Mouse (Mus musculus) thymus, adult 2 months (tissue): ENCODE results near the gene Hspa2. TPM values are rescaled to one million over a fixed set of nuclear protein-coding genes. Genes with fewer than 3 reads are reported as not detected.

ENCODE experiments used
- DNase-seq: peaks from one replicate; pipeline ENCODE4 v3.0.0; 2021
- H3K27ac ChIP-seq: fragments of 200-500 bp; 2 replicates; pipeline ENCODE4 v1.5.1; 2012; ENCODE audit warnings: low read length, control low read depth; ENCODE audit not compliant: control insufficient read depth, insufficient read depth
- H3K27me3 ChIP-seq: fragments of 200-500 bp; 2 replicates; pipeline ENCODE4 v1.6.1; 2012; ENCODE audit warnings: mild to moderate bottlenecking, low read length, moderate library complexity, mixed read lengths; ENCODE audit not compliant: control insufficient read depth, insufficient read depth
- H3K36me3 ChIP-seq: fragments of 200-500 bp; 2 replicates; pipeline ENCODE4 v1.6.1; 2012; ENCODE audit warnings: mild to moderate bottlenecking, low read length, moderate library complexity; ENCODE audit not compliant: control insufficient read depth, insufficient read depth
- H3K4me1 ChIP-seq: fragments of 200-500 bp; replicated peaks from 2 replicates; pipeline ENCODE4 v1.6.1; 2012; ENCODE audit warnings: low read length; ENCODE audit not compliant: control insufficient read depth, insufficient read depth
- H3K4me3 ChIP-seq: fragments of 200-500 bp; 2 replicates; pipeline ENCODE4 v1.5.1; 2012; ENCODE audit warnings: mild to moderate bottlenecking, low read length, control low read depth, moderate library complexity; ENCODE audit not compliant: control insufficient read depth, insufficient read depth
- CTCF ChIP-seq: fragments of 200-500 bp; IDR thresholded peaks from 2 replicates; pipeline ENCODE4 v1.5.1; 2012; ENCODE audit warnings: mild to moderate bottlenecking, control low read depth, low read length, moderate library complexity, borderline replicate concordance; ENCODE audit not compliant: control insufficient read depth, poor library complexity, insufficient read depth; ENCODE audit errors: extremely low read depth
- POLR2A ChIP-seq: fragments of 200-500 bp; IDR thresholded peaks from 2 replicates; pipeline ENCODE4 v1.6.1; 2012; ENCODE audit warnings: mild to moderate bottlenecking, low read length, control low read depth, moderate library complexity; ENCODE audit not compliant: control insufficient read depth, poor library complexity, insufficient read depth; ENCODE audit errors: extremely low read depth
- WGBS: fragments of 180-500 bp; shearing (Covaris S2); methylation state at CpG from one replicate; pipeline ENCODE4 v1.1.7; 2018; 5-methylcytosine and 5-hydroxymethylcytosine counted together
- polyA plus RNA-seq: library from polyadenylated mRNA; depleted of rRNA; stranded (reverse); fragments of >200 nt; gene quantifications from 2 replicates; pipeline ENCODE4 v1.2.3, GENCODE M21; 2012

The Hspa2 gene
- polyA plus RNA-seq, 1 experiment: 5.1 TPM

DNA sequence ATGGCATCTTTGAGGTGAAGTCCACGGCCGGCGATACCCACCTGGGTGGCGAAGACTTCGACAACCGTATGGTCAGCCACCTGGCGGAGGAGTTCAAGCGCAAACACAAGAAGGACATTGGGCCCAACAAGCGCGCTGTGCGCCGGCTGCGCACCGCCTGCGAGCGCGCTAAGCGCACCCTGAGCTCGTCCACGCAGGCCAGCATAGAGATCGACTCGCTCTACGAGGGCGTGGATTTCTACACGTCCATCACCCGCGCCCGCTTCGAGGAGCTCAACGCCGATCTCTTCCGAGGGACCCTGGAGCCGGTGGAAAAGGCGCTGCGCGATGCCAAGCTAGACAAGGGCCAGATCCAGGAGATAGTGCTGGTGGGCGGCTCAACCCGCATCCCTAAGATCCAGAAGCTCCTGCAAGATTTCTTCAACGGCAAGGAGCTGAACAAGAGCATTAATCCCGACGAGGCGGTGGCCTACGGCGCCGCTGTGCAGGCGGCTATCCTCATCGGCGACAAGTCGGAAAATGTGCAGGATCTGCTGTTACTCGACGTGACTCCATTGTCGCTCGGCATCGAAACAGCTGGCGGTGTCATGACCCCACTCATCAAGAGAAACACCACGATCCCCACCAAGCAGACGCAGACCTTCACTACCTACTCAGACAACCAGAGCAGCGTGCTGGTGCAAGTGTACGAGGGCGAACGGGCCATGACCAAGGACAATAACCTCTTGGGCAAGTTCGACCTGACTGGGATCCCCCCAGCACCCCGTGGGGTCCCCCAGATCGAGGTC is 1.4 kb downstream of the Hspa2 start:
- TF ChIP-seq CTCF (no peak), POLR2A (no peak)
- peak; percentile 12 for DNase-seq
- Histone ChIP-seq H3K36me3 (no peaks in the 10 kb centered on the region), H3K27ac (no peak overlapping the region), H3K27me3 (peaks cover 14% of the 10 kb centered on the region; the same call in 1 of the 2 replicates), H3K4me3 (peak overlapping the region; percentile 83), H3K4me1 (peaks cover 24% of the 10 kb centered on the region)
- 11% methylated on average over 64 of the region's 64 CpGs for WGBS

GRCm38 (mm10) chr12:76405971-76406370 is 2.0 kb downstream of the Hspa2 start:
- peak; percentile 7 for DNase-seq
- 4% methylated on average over 23 of the region's 23 CpGs for WGBS

GRCm38 (mm10) chr12:76407184-76407583 is 3.2 kb downstream of the Hspa2 start:
- WGBS: 83% methylated on average over 1 of the region's 1 CpGs

More at GRCm38 (mm10) chr12:76405971-76406370, 2.0 kb downstream of the Hspa2 start:
- Histone ChIP-seq H3K27me3 (peaks cover 14% of the 10 kb centered on the region; the same call in 1 of the 2 replicates), H3K27ac (no peak overlapping the region), H3K4me1 (peaks cover 24% of the 10 kb centered on the region), H3K4me3 (peak overlapping the region; percentile 7), H3K36me3 (no peaks in the 10 kb centered on the region)
- TF ChIP-seq CTCF (no peak), POLR2A (no peak)

GRCm38 (mm10) chr12:76409166-76409565 is 5.2 kb downstream of the Hspa2 start:
- Histone ChIP-seq H3K36me3 (no peaks in the 10 kb centered on the region), H3K4me1 (peaks cover 18% of the 10 kb centered on the region), H3K4me3 (no peak overlapping the region), H3K27ac (no peak overlapping the region), H3K27me3 (peaks cover 14% of the 10 kb centered on the region; the same call in 1 of the 2 replicates)
- TF ChIP-seq CTCF (no peak), POLR2A (no peak)
- no peak for DNase-seq
- 88% methylated on average over 4 of the region's 4 CpGs for WGBS

More at GRCm38 (mm10) chr12:76407184-76407583, 3.2 kb downstream of the Hspa2 start:
- no peak for DNase-seq
- H3K36me3 ChIP-seq: no peaks in the 10 kb centered on the region
- H3K27ac ChIP-seq: no peak overlapping the region
- peaks cover 14% of the 10 kb centered on the region; the same call in 1 of the 2 replicates for H3K27me3 ChIP-seq
- TF ChIP-seq CTCF (no peak), POLR2A (no peak)
- peaks cover 24% of the 10 kb centered on the region for H3K4me1 ChIP-seq
- no peak overlapping the region for H3K4me3 ChIP-seq

DNA sequence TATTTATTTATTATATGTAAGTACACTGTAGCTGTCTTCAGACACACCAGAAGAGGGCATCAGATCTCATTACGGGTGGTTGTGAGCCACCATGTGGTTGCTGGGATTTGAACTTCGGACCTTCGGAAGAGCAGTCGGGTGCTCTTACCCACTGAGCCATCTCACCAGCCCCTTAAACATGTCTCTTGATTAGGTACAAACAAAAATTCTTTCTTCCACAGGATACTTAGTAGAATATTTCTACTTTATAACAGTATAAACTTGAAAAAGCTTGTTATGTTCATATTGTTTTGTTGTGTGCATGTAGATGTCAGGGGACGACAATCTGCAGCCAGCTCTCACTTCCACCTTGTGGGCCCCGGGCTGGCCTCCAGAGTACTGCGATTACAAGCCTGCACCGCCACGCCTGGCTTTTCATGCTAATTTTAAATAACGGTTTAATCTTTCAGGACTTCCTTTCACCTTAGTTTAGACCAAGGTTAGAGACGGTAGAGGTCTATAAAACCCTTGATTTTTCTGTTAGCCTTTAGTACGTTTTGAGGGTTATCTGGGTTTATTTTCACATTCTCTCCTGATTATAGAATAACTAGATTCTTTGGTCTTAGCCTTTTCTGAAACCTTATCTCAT is 11.5 kb downstream of the Hspa2 start:
- DNase-seq: no peak
- TF ChIP-seq CTCF (no peak), POLR2A (no peak)
- 51% methylated on average over 12 of the region's 12 CpGs for WGBS
- no peaks in the 10 kb centered on the region for H3K4me1 ChIP-seq
- H3K27ac ChIP-seq: no peak overlapping the region
- no peaks in the 10 kb centered on the region for H3K36me3 ChIP-seq
- no peaks in the 10 kb centered on the region; the same call in 1 of the 2 replicates for H3K27me3 ChIP-seq
- H3K4me3 ChIP-seq: no peak overlapping the region

DNA sequence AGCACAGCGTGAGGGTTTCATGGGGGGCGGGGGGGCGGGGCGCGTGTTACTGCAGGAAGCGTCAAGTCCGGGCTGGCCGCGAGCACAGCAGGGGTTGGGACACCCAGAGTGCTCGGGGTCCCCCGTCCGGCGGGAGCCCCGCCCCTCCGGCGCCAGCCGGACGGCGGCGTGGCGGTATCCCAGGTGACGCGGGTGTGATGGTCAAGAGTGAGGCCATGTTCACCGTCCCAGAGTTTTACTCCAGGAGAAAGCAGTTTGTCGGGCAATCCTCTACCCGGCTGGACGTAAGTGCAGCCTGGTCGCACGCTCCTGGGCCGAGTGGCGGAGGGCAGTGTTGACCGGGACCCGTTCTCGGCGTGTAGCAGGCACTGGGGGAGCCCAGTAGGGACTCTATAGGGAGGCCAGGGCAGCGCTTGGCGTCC is 13.5 kb downstream of the Hspa2 start, which contains the start of gene Ppp1r36:
Gene Ppp1r36 (plus strand): TSS at position 106 of the 422 bp plus-strand sequence.
- TF ChIP-seq CTCF: no peak
- no peak for TF ChIP-seq POLR2A
- no peaks in the 10 kb centered on the region for H3K36me3 ChIP-seq
- DNase-seq: no peak
- no peaks in the 10 kb centered on the region for H3K4me1 ChIP-seq
- H3K27ac ChIP-seq: no peak within 1 kb of the TSS
- H3K4me3 ChIP-seq: no peak within 1 kb of the TSS
- no peaks in the 10 kb centered on the region; the same call in 1 of the 2 replicates for H3K27me3 ChIP-seq
- WGBS: 34% methylated on average over 37 of the region's 37 CpGs
